Mouse (Mus musculus) kidney, adult 2 months (tissue): Measurements from ENCODE around the gene Layn.

Experiments
- CTCF ChIP-seq: fragments of 200-500 bp; conservative IDR thresholded peaks from 2 replicates; pipeline ENCODE4 v1.5.1; 2011; ENCODE audit warnings: low read depth, mild to moderate bottlenecking, control low read depth, low read length, moderate library complexity, mixed read lengths; ENCODE audit not compliant: insufficient read depth, insufficient read length
- POLR2A ChIP-seq: fragments of 200-500 bp; IDR thresholded peaks from one replicate; pipeline ENCODE4 v1.6.1; 2011; ENCODE audit warnings: low read depth, low read length, control low read depth

GRCm38 (mm10) chr9:51032291-51032690 lies 44.6 kb downstream of the Layn start:
- TF ChIP-seq CTCF: no peak
- TF ChIP-seq POLR2A: no peak
